Mouse (Mus musculus): ENCODE results near the gene Psmb7.

The Psmb7 gene

GRCm38 (mm10) chr2:38546748-38547147, 97.1 kb downstream of the Psmb7 start:
- no peak for DNase-seq (ENCODE audit: extremely low read depth, insufficient read length, low spot score)

GRCm38 (mm10) chr2:38546222-38546621, 97.7 kb downstream of the Psmb7 start:
- peak; percentile 82 for DNase-seq (ENCODE audit: extremely low read depth, insufficient read length, low spot score)

- no peak for DNase-seq (ENCODE audit: extremely low read depth, insufficient read length, low spot score)
These were observed 98.2 kb downstream of the Psmb7 start for GRCm38 (mm10) chr2:38545706-38546105.

- DNase-seq (ENCODE audit: extremely low read depth, insufficient read length, low spot score): no peak
These were observed 98.9 kb downstream of the Psmb7 start for GRCm38 (mm10) chr2:38544982-38545381.

- no peak for DNase-seq (ENCODE audit: extremely low read depth, insufficient read length, low spot score)
These were observed 99.5 kb downstream of the Psmb7 start for GRCm38 (mm10) chr2:38544341-38544740.

GRCm38 (mm10) chr2:38543158-38543557, 100.7 kb downstream of the Psmb7 start:
- no peak for DNase-seq (ENCODE audit: extremely low read depth, insufficient read length, low spot score)

GRCm38 (mm10) chr2:38542366-38542765, 101.5 kb downstream of the Psmb7 start:
- DNase-seq (ENCODE audit: extremely low read depth, insufficient read length, low spot score): no peak

- no peak for DNase-seq (ENCODE audit: extremely low read depth, insufficient read length, low spot score)
These were observed 102.3 kb downstream of the Psmb7 start for GRCm38 (mm10) chr2:38541570-38541969.

GRCm38 (mm10) chr2:38541101-38541500, 102.8 kb downstream of the Psmb7 start:
- no peak for DNase-seq (ENCODE audit: extremely low read depth, insufficient read length, low spot score)

- DNase-seq (ENCODE audit: extremely low read depth, insufficient read length, low spot score): no peak
These were observed 103.2 kb downstream of the Psmb7 start for GRCm38 (mm10) chr2:38540666-38541065.

- DNase-seq (ENCODE audit: extremely low read depth, insufficient read length, low spot score): peak; percentile 40
These were observed 104.2 kb downstream of the Psmb7 start for GRCm38 (mm10) chr2:38539677-38540076.

All from 3134 (cell line).